Comparison of ENCODE assay signal across 17 mouse cellular contexts in genomic region chr17:78998130-78998529, GRCm38 (mm10).
"Had no signal": no experiment of that assay in that cellular context is flagged by ENCODE, and none has a peak within 500 bp of the region (broad histone marks: within the 10 kb centered on the region; RNA-seq: fewer than 3 reads in every experiment).

No protein-coding gene starts in this region.

- ATAC-seq: intestine, postnatal 0 days; liver, postnatal 0 days; lung, postnatal 0 days had no signal

- H3K4me2 ChIP-seq: limb, embryonic 12.5 days; limb, embryonic 15.5 days; liver, embryonic 11.5 days; lung, embryonic 14.5 days; neural tube, embryonic 13.5 days had no signal

- H3K27me3 ChIP-seq: limb, embryonic 12.5 days; limb, embryonic 15.5 days; neural tube, embryonic 13.5 days had no signal

- H3K27ac ChIP-seq: limb, embryonic 12.5 days; limb, embryonic 15.5 days; liver, embryonic 14.5 days; macrophage; neural tube, embryonic 13.5 days had no signal

- H3K36me3 ChIP-seq: limb, embryonic 12.5 days; limb, embryonic 15.5 days; neural tube, embryonic 13.5 days had no signal

- H3K9ac ChIP-seq: limb, embryonic 12.5 days; limb, embryonic 15.5 days; liver, embryonic 14.5 days; liver, postnatal 0 days; lung, embryonic 14.5 days; neural tube, embryonic 13.5 days had no signal

- DNase-seq: kidney, adult 2 months; kidney, postnatal 10 days; kidney, postnatal 4 days; left cerebral cortex, postnatal 4 days; liver, postnatal 0 days; lung, embryonic 14.5 days; midbrain, embryonic 14.5 days; thymus, adult 2 months; thymus, postnatal 14 days had no signal

- H3K9me3 ChIP-seq: limb, embryonic 12.5 days; limb, embryonic 15.5 days; neural tube, embryonic 13.5 days had no signal

- H3K4me3 ChIP-seq: limb, embryonic 12.5 days; limb, embryonic 15.5 days; neural tube, embryonic 13.5 days had no signal
